Mouse (Mus musculus) adrenal gland, adult 8-10 months (tissue): ENCODE results near the gene Popdc2. TPM values are rescaled to one million over a fixed set of nuclear protein-coding genes. Genes with fewer than 3 reads are reported as not detected.
"Not testable (repeated sequence)": the region's sequence is repeated elsewhere in the genome, so short reads cannot be mapped to it uniquely, and the experiment has no call there.

Experiments used
- DNase-seq: peaks from one replicate; pipeline ENCODE4 v3.0.0; 2022
- total RNA-seq, 4 experiments: library from RNA; stranded (reverse); gene quantifications; 2 replicates each; pipeline ENCODE4 v1.2.4; 2022

Gene Popdc2
- 1 to 10 TPM in 2 of 4 experiments, under 1 TPM in 2; 0.66 to 2.5 (median 0.94) TPM for total RNA-seq

DNA sequence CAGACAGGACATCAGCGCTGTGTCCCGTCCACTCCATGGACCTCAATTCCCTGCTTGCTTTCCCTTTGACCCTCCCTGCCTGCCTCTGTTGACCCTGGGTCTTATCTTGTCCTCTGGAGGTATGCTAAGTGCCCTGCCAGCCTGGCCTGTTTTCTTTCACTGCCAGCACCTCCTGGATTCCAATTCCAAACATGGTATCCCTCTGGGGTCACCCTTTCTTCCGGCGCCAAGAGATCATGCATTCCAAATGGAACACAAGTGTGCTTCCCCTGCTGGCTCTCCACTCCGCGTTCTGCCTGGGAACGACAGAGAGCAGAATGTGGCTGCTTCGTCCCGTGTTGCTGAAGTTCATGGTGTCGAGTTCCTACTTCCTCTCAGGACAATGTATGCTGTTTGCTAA, at the start of gene Popdc2:
Gene Popdc2, plus strand, starts transcription at position 277 of the 400 bp plus-strand sequence.
- DNase-seq, result no peak

DNA sequence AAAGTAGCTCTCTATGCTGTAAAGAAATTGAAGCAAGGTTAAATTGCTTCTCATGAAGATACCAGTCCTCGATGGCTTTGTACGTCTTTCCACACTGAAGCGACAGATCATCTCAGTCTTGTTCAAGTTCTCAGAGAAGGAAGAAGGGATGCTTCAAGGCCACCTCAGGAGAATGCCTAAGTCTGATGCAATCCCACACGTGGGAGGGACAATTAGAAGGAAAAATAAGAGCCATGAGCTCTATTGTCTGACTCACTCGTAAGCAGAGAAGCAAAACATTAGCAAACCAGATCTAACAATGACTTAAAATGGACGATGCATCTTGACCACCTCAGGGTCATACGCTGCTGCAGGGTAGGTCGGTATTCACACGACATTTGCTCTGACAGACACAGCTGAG, 43.5 kb upstream of the Popdc2 start:
- DNase-seq, result no peak

DNA sequence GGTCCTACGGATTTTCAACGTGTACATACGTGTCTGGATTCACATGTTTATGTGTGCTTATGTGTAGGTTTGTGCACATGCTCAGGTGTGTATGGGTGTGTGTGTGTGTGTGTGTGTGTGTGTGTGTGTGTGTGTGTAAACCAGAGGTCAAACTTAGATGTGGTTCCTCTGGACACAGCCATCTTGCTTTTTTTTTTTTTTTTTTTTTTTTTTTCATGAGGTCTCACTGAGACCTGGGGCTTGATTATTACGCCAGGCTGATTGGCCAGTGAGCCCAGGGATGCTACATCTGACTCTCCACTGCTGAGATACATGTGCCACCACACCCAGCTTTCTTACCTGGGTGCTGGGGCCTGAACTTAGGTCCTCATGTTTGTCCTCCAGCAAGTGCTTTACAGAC, 42.9 kb upstream of the Popdc2 start:
- DNase-seq, result no peak

DNA sequence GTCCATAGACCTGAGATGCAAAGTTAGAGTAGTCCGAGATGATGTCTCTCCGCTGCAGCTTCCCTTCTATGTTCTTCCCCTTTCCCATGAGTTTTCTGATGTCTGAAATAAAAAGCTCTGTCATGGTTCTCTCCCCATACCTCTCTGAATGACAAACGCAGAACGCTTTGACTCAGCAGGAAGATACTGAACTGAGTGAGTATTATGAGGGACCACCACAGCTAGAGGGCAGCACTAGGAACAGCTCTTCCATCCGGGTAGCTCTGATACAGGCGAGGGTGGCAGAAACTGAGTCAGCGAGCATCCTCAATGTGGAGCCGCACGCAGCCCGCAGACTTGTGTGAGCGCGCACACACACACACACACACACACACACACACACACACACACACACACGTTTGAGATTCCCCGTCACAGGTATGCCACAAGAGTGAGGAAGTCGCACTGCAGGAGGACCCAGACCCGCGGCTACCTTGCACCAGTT, 40.5 kb upstream of the Popdc2 start:
- DNase-seq, result no peak

DNA sequence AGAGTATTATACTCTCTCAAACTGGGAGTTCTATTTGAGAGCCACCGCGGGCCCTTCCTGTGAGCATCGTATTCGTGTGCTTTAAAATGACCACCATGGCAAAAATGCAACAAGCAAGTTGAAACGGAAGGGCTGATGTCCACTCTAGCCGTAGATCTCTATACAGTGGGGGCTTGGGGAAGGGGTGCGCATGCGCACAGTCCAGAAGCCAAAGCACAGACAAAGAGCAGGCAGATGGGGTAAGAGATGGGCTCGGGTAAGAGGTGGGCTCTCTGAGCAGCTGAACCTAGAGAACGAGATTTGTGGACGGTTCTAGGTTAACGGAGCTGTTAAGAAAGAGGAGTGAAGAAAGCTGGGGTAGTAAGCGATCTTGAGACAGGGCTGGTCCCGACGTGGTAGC, 37.7 kb upstream of the Popdc2 start:
- DNase-seq, result no peak

DNA sequence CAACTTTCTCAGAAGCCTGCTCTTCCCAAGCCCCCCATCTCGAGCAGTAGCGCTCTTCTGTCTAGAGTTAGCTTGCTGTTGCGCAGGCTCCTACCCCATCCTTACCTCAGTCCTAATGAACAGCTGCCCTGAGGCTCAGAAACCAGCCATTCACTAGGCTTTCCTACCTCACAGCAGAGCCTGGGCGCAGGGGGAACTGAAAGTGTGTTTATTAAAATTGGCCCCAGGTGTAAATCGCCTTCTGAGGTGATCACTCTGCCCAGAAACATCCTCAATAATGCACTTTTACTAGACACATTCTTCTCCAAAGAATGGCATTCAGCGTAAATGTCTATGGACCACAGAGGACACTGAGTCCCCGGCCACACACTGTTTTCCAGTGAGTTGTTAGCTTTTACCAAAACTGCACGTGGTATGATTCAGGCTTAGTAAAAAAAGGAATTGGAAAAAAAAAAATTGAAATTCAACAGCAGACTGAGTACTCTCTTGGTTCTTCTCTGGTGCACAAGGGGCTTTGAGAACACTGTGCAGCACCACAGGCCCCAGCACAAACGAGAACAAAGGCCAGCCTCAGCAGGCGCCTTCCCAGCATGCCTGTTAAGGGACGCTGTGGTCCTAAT, 35.1 kb upstream of the Popdc2 start:
- no peak for DNase-seq

DNA sequence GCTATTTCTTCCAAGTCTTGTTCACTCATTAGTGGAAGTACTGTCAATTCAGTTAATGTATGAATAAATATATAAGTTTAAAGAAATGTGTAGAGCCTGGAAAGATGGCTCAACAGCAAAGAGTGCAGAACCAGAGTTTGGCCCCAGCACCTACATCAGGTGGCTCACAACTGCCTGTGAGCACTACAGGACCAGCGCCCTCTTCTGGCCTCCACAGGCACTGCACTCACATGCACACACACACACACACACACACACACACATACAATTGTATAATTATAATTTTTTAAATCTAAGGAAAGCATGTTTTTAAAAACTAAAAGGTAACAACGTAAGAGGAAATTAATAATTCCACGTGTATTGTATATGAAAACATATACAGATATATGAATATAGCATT, 32.7 kb upstream of the Popdc2 start:
- DNase-seq, result no peak

DNA sequence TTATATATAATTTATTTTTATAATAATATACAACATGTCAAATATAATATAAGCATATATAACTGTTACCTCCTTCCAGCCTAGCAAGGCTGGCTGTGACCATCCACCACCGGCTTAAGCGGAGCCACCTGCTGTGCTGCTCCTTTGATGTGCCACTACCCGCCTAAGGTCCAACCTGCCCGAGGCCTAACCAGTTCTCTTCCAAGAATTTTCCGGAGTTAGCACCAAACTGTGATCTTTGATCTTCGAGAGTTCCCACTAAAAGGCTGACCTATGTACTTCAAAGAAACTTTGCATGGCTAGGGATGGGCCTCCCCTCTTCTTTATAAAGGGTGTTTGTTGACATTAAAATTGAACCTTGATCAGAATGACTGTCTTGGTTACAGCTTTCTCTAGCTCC, 27.6 kb upstream of the Popdc2 start:
- no peak for DNase-seq

DNA sequence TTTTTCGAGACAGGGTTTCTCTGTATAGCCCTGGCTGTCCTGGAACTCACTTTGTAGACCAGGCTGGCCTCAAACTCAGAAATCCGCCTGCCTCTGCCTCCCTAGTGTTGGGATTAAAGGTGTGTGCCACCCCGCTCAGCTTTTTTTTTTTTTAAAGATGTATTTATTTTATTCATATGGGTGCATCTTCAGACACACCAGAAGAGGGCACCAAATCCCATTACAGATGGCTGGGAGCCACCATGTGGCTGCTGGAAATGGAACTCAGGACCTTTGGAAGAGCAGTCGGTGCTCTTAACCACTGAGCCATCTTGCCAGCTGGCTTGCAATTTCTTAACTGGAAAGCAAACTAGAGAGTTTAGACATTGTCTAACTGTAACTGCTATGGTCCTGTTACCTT, 23.9 kb upstream of the Popdc2 start:
- not testable (repeated sequence) for DNase-seq

DNA sequence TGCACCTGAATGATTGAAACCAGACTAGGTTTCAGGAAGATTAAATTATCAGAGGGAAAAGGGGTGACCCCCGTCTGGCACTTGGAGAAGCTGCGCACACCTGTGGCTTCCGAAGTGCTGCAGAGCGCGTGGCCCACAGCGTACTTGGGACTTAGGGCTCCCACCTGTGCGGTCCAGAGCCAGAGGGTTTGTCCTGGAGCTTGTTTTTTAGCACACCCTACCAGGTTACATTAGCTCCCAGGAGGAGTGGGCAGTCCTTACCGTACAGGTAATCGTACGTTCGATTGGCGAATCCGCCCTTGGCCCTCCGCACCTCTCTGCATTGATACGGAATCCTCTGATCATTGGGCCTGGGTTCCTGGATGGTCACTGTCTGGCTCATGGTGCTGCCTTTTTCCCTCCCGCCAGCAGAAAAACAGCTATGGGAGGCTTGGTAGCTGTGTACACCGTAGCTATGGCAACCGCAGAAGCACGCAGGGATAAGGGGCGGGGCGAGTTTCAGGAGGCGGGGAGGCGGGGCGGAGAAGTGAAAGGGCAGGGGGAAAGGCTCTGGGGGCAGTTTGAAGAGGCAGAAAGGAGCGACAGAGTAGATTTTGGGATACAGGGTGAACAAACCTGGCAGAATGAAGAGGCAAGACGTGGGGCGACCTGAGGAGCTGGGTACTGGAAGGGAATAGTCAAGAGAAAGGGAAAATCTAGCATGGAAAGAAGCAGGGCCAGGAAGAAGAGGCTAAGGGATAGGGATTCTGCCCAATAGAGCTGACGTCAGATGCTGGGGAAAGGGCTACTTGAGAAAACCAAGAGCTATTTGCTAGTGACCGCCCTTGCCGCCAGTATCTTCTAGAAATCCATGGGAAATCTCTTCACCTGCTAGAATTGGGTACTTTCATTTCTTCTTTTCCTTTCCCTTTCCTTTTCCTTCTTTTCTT, 20.3 kb upstream of the Popdc2 start, which contains the start of gene Maats1:
Gene Maats1, minus strand, starts transcription at position 748 of the 929 bp plus-strand sequence.
- DNase-seq, result peak; percentile 72

DNA sequence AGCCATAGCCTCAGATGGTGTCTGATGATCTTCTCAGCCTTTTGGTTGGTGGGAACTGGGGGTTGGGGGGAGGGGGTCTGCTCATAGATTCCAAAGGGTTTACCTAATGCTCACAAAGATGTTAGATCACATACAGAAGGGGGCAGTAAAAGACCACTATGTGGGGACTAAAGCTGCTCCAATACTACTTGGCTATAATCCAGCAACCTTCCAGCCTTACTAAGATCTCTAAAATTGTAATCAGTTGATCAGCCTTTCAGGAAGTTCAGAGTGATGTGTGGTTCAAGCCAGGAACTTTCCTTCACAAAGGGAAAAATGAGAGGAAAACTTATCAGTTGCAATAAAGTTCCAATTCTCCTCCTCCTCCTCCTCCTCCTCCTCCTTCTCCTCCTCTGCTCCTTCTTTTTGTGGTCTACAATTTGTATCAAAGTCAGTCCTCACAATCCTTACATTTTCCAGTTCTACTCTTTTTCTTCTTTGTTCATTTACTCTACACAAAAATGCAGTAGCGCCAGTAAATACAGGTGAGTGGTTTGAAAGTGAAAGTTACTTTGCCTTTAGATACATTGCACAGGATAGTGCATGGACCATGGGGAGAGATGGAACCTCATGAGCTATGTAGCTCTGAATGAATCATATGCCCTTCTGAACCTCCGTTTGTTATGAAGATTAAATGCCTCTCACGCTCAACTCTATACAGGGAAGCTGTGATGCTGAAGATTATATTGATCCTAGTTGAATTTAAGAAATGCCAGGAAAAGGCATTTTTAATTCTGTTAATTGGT, 16.9 kb upstream of the Popdc2 start:
- DNase-seq, result no peak

DNA sequence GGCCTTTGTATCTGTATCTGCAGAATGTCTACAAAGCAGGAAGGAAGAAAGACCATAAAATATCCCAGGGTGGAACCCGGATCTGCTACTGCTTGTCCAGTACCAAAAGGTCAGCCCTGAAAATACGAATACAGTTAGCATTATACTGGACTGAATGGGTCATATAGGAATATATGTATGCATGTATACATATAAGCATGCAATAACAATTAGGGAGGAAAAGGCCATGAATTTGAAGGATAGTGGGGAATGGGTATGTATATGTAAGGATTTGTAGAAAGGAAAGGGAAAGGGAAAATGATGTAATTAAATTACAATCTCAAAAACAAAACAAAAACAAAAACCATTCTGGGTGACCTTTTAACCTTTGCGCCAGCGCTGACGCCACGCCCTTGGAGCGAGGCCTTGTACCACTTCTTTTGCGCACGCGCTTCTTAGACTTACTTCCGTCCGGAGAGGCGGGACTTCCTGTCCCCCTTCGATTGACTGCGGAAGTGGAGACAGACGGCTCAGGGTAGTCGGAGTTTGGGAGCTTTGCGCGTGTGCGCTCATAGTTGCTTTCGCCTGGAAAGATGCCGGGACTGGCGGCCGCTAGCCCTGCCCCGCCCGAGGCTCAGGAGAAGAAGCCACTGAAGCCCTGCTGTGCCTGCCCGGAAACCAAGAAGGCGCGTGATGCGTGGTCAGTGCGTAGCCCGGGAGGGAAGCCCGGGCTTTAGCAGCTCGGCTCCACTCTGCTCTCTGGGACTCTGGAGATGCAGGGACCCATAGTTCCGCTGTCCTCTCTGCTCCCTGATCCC, 15.3 kb upstream of the Popdc2 start, which contains the start of the genes Cox17 and Gm21987:
Gene Cox17, plus strand, starts transcription at position 463 of the 797 bp plus-strand sequence.
Gene Gm21987, plus strand, starts transcription at position 512 of the 797 bp plus-strand sequence.
- DNase-seq, result peak; percentile 94

DNA sequence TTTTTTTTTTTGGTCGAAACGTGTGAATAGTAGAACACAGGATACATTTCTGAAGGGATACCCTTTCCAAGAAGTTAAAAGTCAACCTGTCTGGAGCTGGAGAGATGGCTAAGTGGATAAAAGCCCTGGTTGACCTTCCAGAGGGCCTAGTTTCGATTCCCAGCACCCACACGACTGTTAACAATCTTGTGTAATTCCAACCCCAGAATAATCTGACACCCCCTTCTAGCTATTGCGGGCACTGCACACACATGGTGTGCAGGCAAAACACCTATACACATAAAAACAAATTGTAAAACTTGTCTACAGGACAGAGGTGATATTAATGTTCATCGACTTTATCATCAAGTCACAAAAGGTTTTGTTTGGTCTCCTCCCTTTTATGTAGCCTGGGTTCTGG, 14.4 kb upstream of the Popdc2 start:
- DNase-seq, result no peak

DNA sequence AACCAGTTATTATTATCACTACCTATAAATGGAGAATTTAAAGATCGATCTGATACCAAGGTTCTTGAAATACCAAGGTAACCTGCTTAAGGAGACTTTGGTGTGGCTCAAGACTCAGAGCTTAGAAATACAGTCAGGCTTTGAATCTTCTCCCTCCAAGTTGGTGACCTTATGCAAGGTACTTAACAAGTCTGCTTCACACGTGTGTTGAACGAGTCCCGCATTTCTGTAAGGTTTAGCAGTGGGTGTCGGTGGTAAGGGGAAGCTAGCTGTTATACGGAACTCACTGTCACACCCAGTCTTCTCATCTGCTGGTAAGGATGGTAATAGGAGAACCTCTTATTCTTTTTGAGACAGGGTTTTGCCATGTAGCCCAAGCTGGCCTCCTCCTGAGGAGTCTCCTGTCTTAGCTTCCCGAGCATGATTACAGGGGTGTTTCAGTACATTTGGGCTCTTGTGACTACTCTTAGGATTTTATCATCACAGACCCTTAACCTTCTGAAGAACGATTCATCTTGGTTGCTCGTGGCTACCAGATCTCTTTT, 13.7 kb upstream of the Popdc2 start:
- no peak for DNase-seq

DNA sequence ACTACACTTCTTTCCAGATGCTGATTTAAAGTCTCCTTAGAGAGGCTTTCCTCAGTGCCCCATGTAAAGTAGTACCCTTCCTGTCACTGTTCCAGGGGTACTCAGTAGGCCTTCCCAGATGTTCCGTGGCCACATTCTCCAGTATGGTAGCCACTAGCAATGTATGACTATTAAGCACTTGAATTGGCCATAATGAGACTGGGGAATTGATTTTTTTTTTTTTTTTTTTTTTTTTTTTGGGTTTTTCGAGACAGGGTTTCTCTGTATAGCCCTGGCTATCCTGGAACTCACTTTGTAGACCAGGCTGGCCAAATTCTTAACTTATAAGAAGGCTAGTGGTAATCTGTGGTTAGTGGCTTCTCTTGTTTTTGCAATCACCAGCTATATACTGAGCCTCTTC, 12.1 kb upstream of the Popdc2 start:
- no peak for DNase-seq

DNA sequence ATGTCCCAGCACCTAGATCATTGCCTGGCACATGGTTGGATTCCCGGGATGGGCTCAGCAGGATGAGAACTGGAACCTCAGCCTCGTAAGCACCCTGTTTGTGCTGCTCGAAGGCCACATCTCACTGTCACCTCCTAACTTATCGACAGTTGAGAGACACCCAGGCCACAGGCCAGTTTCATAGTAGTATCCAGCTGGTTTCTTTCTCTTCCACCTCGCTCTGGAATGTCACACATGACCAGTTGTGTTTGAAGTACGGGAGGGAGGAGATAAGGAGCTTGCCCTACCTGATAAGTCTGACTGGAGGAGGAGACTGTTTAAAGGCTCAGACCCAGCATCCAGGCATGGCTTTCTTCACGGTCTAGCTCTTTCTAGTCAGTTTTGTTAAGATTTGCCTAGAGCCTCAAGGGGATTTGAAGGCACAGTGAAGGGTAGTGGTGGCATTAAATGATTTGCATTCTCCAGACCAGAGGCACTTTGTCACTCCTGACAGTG, 11.6 kb upstream of the Popdc2 start:
- DNase-seq, result no peak

DNA sequence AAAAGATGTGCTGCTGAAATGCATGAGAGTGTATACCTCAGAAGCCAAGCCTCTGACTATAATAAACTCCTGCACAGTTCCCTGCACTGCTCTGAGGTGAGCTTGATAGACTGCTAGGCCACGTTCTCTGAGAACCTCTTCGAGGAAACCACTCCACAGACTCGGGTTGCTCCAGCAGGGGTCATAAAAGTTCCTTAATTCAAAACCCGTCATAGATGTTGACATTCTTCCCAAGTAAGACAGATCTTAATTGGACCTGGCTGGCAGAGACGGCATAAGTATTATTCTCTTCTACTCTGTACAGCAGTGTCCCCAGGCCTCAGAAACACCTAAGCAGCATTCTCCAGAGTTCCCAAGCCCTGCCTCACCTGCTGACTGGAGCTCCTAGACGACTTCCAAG, 11.1 kb upstream of the Popdc2 start:
- DNase-seq, result no peak

DNA sequence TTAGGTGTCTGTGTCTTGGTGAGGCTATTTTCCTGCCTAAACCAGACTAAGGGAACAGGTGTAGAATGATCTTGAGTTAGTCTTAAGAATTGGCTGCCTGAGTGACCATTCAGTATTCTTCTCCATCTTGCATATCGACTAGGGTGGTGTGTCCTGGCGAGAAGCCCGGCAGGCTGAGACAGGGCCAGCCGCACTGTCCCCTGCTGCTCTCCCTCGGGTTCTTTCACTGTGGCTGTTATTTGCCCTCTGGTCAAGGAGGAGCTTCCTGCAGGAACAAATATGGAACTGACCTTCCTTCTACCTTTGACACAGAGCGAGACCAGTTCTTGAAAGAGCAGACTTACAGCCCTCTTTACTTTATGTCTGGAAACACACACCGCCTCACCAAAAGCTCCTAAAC, 10.0 kb upstream of the Popdc2 start:
- DNase-seq, result no peak

DNA sequence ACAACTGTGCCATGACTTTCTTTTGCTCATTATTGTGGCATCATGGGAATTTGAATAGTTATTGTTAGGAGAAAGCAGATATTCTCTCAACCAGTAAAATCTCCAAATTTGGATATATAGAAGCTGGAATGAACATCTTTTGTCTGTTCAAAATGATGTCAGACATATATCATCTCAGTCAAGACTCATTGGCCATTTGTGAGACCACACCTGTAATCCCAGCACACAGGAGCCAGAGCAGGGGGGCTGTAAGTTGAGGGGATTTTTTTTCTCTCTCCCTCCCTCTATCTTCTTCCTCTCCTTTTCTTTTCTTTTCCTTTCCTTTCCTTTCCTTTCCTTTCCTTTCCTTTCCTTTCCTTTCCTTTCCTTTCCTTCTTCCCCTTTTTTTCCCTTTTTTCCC, 9.2 kb upstream of the Popdc2 start:
- DNase-seq, result no peak

DNA sequence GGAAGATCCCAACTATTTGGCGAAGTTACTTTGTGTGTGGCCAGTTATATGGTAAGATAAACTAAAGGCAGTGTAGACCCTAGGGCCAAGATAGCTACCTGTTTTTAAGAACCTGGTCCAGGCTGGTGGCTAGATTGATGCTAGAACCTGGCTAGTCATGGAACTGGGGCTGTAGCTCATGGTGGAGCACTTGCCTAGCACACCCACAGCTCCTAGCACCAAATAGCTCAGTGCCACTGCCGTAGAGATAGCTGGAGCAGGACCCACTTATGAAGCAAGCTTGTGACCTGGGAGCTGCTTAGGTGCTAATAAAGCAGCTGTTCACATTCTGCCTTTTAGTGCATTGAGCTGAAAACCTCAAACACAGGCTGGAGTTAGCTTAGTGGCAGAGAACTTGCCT, 8.4 kb upstream of the Popdc2 start:
- DNase-seq, result no peak

DNA sequence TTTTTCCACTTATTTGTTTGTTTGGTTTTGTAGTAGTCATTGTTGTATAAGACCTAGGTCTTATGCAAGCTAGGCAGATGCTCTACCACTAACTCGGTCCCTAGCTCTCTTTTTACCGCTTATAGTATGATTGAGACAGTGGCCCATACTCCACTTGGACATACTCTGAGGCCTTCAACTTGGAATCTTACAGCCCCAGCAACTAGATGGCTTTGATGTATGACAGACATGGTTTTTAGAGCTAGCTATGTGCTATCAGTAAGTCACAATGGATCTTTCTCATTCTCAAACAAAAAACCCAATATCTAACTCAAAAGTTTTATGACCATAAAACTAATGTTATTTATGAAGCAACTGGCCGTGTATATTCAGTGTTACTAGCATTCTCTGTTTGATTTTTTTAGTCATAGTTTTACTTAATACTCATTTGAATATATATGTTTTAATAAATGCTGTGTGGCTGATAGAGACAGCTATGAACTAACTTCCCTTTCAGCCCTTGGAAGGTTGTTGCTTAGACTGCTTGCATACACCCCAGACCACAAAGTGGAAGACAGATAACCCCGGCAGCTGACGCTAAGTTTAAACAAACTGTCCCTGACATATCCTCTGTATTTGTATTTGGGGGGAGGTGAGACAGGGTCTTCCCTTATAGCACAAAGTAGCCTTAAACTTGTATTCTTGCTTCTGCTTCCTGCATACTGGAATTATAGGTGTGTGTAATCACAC, 7.7 kb upstream of the Popdc2 start:
- DNase-seq, result no peak
